Mouse (Mus musculus) kidney, adult 2 months (tissue): ENCODE measurements around the gene Arsg. TPM values are rescaled to one million over a fixed set of nuclear protein-coding genes. Genes with fewer than 3 reads are reported as not detected.
A peak's percentile ranks its signal among the peaks of the same experiment; 100 is the strongest.
"Not testable (repeated sequence)": the region's sequence is repeated elsewhere in the genome, so short reads cannot be mapped to it uniquely, and the experiment has no call there.

Source experiments
- DNase-seq: peaks from one replicate; pipeline ENCODE4 v3.0.0; 2021
- H3K27ac ChIP-seq: fragments of 200-500 bp; 2 replicates; pipeline ENCODE4 v1.5.1; 2012; ENCODE audit warnings: low read depth, low read length, control low read depth, inconsistent platforms; ENCODE audit not compliant: insufficient read depth
- H3K27me3 ChIP-seq: fragments of 200-500 bp; replicated peaks from 2 replicates; pipeline ENCODE4 v1.6.1; 2012; ENCODE audit warnings: mild to moderate bottlenecking, moderate library complexity, low read length, inconsistent platforms; ENCODE audit not compliant: control insufficient read depth, insufficient read depth
- H3K36me3 ChIP-seq: fragments of 200-500 bp; 2 replicates; pipeline ENCODE4 v1.6.1; 2012; ENCODE audit warnings: mild to moderate bottlenecking, moderate library complexity, low read length, inconsistent platforms; ENCODE audit not compliant: control insufficient read depth, insufficient read depth
- H3K4me1 ChIP-seq: fragments of 200-500 bp; 2 replicates; pipeline ENCODE4 v1.6.1; 2011; ENCODE audit warnings: low read length; ENCODE audit not compliant: control insufficient read depth, insufficient read depth
- H3K4me3 ChIP-seq: fragments of 200-500 bp; 2 replicates; pipeline ENCODE4 v1.5.1; 2011; ENCODE audit warnings: mild to moderate bottlenecking, low read depth, low read length, control low read depth; ENCODE audit not compliant: insufficient read depth
- CTCF ChIP-seq: fragments of 200-500 bp; conservative IDR thresholded peaks from 2 replicates; pipeline ENCODE4 v1.5.1; 2011; ENCODE audit warnings: low read depth, mild to moderate bottlenecking, control low read depth, low read length, moderate library complexity, mixed read lengths; ENCODE audit not compliant: insufficient read depth, insufficient read length
- POLR2A ChIP-seq: fragments of 200-500 bp; IDR thresholded peaks from one replicate; pipeline ENCODE4 v1.6.1; 2011; ENCODE audit warnings: low read depth, low read length, control low read depth
- WGBS: fragments of 180-500 bp; shearing (Covaris S2); methylation state at CpG from one replicate; pipeline ENCODE4 v1.1.7; 2018; 5-methylcytosine and 5-hydroxymethylcytosine counted together
- polyA plus RNA-seq: library from polyadenylated mRNA; depleted of rRNA; stranded (reverse); fragments of >200 nt; gene quantifications from 2 replicates; pipeline ENCODE4 v1.2.3, GENCODE M21; 2012

Gene Arsg
- polyA plus RNA-seq, 1 experiment: 20.9 TPM

DNA sequence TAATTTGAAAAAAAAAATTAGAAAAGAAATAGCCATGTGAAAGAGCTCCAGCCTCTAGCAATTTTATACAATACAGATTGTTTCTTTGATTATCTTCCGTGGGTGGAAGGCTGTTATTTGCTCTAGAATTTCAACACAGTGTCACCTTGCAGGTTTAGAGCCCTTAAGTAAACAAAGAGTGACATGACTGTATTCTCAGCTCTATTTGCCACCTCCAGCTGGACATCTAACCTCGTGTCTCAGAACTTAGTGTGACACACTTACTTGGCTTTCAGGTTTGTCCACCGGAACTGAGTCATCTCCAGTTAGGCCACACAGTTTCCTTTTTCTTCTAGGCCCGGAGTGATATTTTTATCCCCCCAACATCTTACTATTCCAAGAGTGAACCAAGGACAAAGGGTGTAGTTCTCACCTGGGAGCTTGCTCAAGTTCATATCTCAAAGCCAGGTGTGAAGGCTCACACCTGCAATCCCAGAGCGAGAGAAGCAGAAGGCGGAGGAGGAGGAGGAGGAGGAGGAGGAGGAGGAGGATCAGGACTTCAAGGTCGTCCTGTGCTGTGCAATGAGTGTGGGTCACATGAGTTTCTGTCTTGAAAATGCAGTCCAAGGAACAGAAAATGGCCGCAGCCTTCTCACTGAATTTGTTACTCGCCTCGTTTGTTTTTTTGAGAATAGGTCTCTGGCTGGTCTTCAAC is 15.0 kb downstream of the Arsg start:
- no peak overlapping the region for H3K27ac ChIP-seq
- 76% methylated on average over 10 of the region's 10 CpGs for WGBS
- no peaks in the 10 kb centered on the region for H3K27me3 ChIP-seq
- H3K4me3 ChIP-seq: no peak overlapping the region
- H3K36me3 ChIP-seq: no peaks in the 10 kb centered on the region
- no peak for TF ChIP-seq CTCF
- TF ChIP-seq POLR2A: no peak
- peaks cover 15% of the 10 kb centered on the region for H3K4me1 ChIP-seq
- DNase-seq: no peak

DNA sequence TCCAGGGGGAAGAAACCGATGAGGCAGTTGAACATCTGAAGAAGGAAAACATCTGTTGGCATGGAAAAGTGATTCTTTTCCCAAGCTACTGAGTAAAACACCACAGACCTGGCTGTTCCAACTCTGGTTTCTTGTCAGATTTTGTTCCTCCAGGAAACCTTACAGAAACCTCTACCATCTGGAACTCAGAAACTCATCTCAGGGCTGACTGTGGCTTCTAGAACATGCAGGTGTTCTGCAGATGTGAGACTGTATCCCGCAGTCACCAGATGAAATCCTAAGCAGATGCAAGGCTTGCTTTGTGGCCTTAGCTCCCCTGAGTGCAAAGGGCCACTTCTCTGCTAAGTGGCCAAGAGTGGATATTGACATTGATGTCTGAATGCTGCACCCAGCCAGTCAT is 16.6 kb downstream of the Arsg start:
- 82% methylated on average over 2 of the region's 2 CpGs for WGBS
- Histone ChIP-seq H3K36me3 (no peaks in the 10 kb centered on the region), H3K4me3 (no peak overlapping the region), H3K27ac (no peak overlapping the region), H3K27me3 (no peaks in the 10 kb centered on the region), H3K4me1 (peaks cover 15% of the 10 kb centered on the region)
- TF ChIP-seq CTCF: no peak
- no peak for TF ChIP-seq POLR2A
- no peak for DNase-seq

DNA sequence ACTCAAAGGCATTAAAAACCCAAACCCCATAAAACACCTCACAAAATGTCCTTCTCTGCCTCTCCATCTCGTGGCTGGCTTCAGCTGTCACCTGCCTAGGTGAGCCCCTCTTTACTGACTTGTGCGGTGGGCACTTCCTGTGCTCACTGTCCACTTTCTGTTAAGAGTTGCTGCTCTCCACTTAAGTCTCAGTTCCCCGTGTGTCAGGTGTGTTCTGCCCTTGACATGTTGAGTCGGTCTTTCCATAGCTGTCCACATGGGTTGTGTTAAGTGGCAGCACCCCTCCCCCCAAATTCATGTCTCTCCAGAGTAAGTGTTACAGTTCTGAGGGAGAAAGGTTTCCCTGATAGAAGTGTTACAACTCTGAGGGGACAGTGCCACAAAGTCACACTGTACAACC is 18.7 kb downstream of the Arsg start:
- H3K36me3 ChIP-seq: no peaks in the 10 kb centered on the region
- no peak for DNase-seq
- 85% methylated on average over 4 of the region's 4 CpGs for WGBS
- no peak overlapping the region for H3K4me3 ChIP-seq
- H3K4me1 ChIP-seq: peaks cover 11% of the 10 kb centered on the region
- no peaks in the 10 kb centered on the region for H3K27me3 ChIP-seq
- TF ChIP-seq POLR2A (no peak), CTCF (no peak)
- H3K27ac ChIP-seq: no peak overlapping the region

DNA sequence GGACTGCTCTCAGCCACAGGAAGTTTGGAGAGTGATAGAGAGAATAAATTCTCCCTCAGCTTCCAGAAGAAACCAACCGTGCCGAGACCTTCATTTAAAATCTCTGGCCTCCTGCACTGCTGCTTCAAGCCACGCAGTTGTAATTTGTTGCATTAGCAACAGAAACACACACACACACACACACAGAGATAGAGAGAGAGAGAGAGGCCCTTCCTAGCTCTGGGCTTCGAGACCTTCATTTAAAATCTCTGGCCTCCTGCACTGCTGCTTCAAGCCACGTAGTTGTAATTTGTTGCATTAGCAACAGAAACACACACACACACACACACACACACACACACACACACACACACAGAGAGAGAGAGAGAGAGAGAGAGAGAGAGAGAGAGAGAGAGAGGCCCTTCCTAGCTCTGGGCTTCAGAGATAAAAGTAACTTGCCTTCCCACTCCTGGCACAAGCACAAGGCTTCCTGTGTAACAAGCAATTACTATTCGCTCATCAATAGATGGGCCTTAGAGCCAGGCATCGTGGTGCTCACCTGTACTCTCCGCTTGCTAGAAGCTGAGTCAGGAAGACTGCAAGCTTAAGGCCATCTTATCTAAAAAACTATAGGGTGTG is 19.8 kb downstream of the Arsg start:
- not testable (repeated sequence) for DNase-seq, H3K27me3 ChIP-seq, H3K27ac ChIP-seq, H3K36me3 ChIP-seq, H3K4me3 ChIP-seq
- peaks cover 11% of the 10 kb centered on the region for H3K4me1 ChIP-seq
- WGBS: 72% methylated on average over 8 of the region's 8 CpGs

DNA sequence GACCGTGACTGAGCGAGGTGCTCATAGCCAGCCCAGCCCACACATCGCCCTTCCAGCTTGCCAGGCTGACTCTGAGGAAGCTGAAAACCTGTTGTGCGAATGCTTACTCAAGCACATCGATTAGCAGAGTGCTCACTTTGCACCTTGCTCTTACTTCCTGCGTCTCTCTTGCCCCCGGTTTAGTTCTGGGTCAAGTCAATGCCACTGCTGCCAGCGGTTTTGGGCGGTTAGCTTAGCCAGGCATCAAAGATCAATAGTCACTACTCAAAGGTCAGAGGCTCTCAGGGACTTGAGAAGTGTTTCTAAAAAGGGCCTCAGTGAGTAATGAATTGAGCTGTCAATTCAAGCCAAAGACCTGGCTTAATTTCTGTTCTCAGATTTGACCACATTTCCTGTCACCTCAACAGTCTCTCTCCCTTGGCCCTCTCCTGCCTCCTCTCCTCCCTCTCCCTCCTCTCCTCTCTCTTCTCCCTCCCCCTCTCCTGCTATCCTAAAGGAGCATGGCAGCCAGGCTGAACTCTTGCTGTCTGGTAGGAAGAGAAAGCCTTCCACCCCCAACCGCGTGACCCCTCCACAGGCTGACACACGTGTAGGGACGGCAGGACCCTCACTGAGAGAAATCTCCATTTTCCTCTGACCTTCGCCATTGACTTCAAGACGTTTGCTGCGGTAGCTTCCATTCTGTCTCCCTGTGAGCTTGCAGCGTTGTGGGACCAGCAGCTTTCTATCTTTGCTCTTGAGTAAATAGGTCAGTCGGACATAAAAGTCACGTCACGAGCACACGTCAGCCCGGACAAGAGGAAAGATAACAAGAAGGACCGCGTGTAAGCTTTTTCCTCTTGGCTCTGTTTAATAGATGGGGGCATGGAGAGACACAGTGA is 22.0 kb downstream of the Arsg start:
- WGBS: 28% methylated on average over 24 of the region's 24 CpGs
- TF ChIP-seq POLR2A: no peak
- no peak for TF ChIP-seq CTCF
- H3K27me3 ChIP-seq: no peaks in the 10 kb centered on the region
- H3K4me3 ChIP-seq: no peak overlapping the region
- H3K27ac ChIP-seq: peak overlapping the region; percentile 25; the same call in 1 of the 2 replicates
- H3K36me3 ChIP-seq: no peaks in the 10 kb centered on the region
- H3K4me1 ChIP-seq: peaks cover 15% of the 10 kb centered on the region
- DNase-seq: peak; percentile 93

DNA sequence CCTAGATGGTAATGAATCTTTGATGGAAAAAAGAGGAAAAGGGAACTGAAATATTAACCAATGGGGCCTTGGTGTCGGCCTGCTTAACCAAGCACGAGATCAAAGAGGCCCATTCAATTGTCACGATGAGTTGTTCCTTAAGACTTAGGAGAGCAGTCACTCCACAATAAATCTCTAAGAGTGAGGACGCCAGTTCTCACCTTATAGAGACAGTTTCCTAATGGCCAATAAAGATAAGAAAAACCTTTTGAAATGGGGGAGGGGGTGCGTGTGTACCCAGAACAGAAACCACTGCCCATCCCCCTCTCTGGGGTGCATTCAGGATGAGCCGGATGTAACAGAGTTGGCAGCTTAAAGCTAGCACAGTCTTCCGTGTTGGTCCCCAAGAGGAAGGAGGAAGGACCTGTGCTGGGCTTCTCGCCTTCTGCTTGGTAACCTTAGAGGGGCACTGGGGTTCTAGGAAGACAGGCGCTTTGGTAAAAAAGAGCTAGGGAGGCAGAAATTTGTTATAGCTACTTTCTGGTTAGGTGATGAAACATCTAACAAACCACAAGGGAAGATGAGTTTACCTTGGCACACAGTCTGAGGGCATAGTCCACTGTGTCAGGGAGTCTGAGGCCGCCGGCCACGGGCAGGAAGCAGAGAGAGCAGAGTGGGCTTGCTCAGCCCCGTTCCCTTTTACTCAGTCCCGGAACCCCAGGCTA is 22.7 kb downstream of the Arsg start:
- no peak overlapping the region for H3K4me3 ChIP-seq
- DNase-seq: peak; percentile 77
- 24% methylated on average over 14 of the region's 14 CpGs for WGBS
- TF ChIP-seq POLR2A: no peak
- TF ChIP-seq CTCF: no peak
- H3K27ac ChIP-seq: peak overlapping the region; percentile 10; the same call in 1 of the 2 replicates
- H3K36me3 ChIP-seq: no peaks in the 10 kb centered on the region
- H3K4me1 ChIP-seq: peaks cover 15% of the 10 kb centered on the region
- no peaks in the 10 kb centered on the region for H3K27me3 ChIP-seq
